Mouse (Mus musculus) thymus, postnatal 14 days (tissue): ENCODE measurements around the gene Cd47.

Experiments
- DNase-seq: peaks from one replicate; pipeline ENCODE4 v3.0.0; 2021

The Cd47 gene

GRCm38 (mm10) chr16:49836634-49837164, 36.4 kb downstream of the Cd47 start:
- no peak for DNase-seq

- no peak for DNase-seq
Measured at GRCm38 (mm10) chr16:49838923-49839322, 38.6 kb downstream of the Cd47 start.

GRCm38 (mm10) chr16:49839681-49840535, 39.6 kb downstream of the Cd47 start:
- DNase-seq: peak; percentile 93

DNA sequence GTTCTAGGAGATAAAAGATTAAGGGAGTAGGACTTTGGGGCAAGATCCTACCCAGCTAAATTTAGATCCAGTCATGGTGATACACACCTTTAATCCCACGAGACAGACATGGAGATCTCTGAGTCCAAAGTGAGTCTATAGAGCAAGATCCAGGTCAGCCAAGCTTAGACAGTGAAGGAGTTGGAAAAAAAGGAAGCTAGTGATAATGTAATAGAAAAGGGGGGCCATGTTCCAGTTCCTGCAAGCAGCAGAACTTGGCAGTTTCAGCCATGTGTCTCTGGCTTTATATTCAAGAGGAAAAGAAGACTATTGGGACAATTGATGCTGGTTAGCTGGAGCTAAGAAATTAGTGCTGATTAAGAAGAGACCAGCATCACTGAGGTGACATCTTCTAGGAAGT, 43.4 kb downstream of the Cd47 start:
- DNase-seq: no peak

DNA sequence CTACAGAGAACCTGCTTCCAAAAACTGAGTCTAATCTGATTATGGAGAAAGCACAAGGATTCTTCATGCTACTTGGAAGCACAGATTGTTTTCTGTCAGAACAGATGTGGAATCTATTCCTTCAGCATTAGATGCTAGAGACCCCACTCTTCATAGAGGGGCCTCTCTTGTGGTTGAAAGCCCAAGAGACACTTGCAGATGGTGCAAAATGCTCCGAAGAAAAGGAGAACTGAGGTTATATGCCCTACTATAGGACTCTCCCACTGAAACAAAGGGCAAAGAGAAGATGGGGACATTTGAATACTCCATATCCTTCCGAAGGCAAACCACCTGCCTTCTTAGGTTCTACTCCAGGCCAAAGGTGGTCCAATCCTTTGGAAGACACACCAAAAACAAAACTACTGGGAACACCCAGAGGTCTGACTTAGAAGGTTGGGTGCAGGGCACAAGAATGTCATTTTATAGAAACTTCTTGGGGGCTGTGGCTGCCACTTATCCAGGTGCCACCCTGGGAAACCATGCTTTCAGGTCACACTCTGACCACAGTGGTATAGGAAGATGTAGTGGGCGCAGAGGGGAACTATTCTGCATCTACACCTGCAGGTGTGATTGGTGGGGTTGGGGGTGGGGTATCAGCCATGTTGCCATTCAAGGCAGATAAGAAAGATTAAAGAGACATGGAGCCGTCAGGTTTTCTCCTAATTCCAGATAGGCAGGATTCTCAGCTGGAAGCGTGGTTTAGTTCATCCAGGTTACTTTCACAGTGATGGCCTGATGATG, 47.1 kb downstream of the Cd47 start:
- DNase-seq: peak; percentile 74

- DNase-seq: peak; percentile 48
Measured at GRCm38 (mm10) chr16:49848651-49849050, 48.3 kb downstream of the Cd47 start.

- no peak for DNase-seq
Measured at GRCm38 (mm10) chr16:49852940-49853339, 52.6 kb downstream of the Cd47 start.

GRCm38 (mm10) chr16:49853633-49854032, 53.3 kb downstream of the Cd47 start:
- DNase-seq: no peak

DNA sequence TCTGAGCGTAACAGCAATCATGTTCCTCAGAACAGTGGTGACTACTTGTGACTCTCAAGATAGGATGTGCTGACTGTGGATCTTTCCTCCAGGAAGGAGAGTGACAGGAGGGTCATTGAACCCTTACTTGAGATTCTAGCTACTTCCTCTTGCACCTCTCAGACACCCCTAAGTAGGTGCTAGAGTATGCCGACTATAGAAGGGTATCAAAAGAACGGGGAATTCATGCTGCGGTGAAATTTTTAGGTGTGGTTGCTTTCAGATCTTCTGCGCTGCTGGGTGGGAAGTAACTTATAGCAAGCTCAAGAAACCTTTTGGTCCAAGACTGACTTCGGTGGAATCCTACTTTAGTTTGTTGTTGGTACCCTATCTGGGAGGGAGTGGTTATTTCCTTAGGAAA, 53.9 kb downstream of the Cd47 start:
- peak; percentile 65 for DNase-seq

- peak; percentile 93 for DNase-seq
Measured at GRCm38 (mm10) chr16:49854931-49855835, 54.9 kb downstream of the Cd47 start.

DNA sequence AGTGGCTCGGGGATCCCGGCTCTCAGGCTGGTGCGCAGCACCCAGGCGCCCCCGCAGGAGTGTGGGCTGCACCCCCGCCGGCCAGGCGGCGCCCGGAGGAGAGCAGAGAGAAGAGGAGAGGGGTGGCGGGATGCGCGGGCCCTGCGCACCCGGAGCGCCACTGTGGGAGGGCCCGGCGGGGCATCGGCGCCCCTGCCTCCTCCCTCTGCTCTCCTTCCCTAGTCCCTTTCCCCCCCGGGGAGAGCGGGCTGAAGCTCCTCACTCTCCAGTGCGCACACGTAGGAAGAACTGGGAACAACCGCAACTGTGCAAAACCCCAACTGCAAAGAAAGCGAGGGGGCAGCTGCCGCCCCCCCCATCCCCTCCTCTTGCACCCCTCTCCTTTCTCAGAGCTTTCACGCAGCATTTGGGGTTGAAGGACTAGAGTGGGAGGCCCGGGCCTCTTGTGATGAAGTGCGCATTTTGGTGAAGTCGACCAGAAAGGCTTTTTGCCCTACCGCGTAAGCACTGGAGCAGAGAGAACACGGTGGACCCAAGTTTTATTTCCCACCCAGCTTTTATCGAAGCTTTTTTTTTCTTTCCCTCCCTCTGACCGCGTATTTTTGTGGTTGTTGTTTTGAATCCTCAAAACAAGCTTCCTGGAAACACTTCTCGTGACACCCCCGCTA, 55.6 kb downstream of the Cd47 start:
- no peak for DNase-seq

DNA sequence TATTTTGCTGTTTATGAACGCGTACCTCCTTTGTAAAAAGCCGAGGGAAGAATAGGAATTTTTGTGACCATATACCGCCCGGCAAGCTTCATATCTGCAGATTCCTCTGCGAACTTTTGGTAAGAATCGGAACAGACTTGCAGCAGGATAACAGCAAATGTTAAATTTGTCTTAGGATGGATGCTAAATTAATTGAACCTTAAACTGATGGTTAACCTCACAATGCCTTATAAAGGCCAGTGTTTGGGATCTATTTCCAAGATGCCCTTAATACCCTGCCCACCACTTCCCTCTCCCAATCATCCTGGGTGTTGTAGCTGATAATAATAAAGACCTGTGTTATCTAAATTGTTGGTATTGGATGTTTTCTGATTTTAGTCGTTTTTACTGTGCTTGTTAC, 56.3 kb downstream of the Cd47 start:
- DNase-seq: no peak

GRCm38 (mm10) chr16:49857504-49858160, 57.3 kb downstream of the Cd47 start:
- DNase-seq: peak; percentile 42

DNA sequence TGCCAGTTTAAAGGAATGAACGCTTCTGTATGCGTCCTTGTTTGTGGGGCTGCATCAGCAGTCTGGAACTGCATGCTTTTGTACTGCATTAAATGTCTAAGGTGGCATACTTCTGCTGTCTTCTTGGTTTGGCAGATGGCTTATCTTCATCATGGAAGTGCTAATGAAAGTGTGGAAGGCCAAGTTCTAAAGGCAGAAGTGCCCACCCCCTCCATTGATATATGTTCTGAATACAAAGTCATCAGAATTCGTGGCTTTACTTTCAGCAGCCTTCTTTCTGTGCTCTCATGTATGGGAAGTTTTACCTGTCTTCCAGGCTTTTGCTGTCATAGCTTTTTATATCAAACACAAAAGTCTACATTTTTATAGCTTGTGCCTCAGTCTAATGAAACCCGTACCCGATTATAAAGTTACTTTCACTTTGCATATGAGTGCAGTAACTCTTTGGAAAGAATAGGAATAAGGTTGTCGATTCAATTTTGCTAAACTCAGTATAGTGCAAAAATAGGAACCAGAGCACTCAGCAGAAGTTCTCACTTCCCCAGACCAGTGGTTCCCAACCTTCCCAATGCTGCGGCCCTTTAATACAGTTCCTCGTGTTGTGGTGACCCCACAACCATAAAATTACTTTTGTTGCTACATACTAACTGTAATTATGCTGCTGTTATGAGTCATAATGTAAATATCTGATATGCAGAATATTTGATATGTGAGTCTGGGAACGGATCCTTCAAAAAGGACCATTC, 58.0 kb downstream of the Cd47 start:
- no peak for DNase-seq

DNA sequence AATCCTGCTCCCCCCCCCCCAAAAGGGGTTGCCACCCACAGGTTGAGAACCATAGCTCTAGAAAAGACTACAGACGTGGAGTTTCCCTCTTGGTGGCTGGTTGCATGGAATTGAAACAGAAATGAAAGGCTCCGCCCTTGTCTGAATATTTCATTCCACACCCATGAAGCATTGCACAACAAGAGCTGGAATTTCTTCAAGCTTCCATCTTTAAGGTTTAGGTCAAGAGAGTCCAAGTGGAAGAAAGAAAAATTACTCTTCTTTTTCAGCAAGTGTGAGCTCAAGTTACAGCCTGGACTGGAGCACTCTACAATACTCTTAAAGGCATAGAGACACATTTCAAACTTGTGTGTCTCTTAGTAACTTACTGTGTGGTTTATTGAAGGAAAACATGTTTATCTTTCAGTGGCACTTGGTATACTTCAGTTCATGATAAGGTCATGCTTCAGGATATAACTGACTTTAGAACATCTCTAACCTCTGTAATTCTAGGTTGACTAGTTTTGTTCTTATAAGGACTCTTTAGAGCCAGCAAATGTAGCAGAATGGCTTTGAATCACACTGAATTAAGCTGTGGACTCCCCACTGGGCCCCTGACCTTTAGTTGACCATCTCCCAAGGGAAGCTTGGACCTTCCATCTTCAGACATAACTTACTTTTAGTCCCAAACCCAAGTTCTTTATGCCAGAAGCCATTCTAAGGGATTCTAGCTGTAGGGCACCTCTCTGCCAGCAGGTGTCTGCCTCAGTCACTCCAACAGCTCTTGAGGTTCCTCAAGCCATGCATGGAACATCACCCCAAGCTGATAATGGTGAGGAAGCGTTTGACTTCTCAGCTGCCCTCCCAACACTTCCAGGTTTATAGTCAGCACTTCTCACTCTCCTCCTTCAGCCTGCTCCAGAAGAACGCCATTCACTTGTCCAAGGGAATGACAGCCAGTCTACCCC, 58.8 kb downstream of the Cd47 start:
- peak; percentile 60 for DNase-seq

GRCm38 (mm10) chr16:49861986-49862385, 61.7 kb downstream of the Cd47 start:
- no peak for DNase-seq

GRCm38 (mm10) chr16:49866617-49867016, 66.3 kb downstream of the Cd47 start:
- no peak for DNase-seq

- DNase-seq: no peak
Measured at GRCm38 (mm10) chr16:49868278-49868677, 67.9 kb downstream of the Cd47 start.

- DNase-seq: no peak
Measured at GRCm38 (mm10) chr16:49873918-49874317, 73.6 kb downstream of the Cd47 start.

- no peak for DNase-seq
Measured at GRCm38 (mm10) chr16:49874546-49874945, 74.2 kb downstream of the Cd47 start.
